Mouse (Mus musculus): ENCODE measurements around the gene Miox.

GRCm38 (mm10) chr15:89339696-89340095, 5.5 kb downstream of the Miox start:
- TF ChIP-seq CTCF (IDR thresholded peaks at IDR 0.05; ENCODE audit: low read depth) (no peak), EP300 (IDR thresholded peaks at IDR 0.05; ENCODE audit: low read depth) (no peak)

All from liver, embryonic 14.5 days (tissue).